Mouse (Mus musculus) intestine, embryonic 14.5 days (tissue): ENCODE measurements at regions not wholly inside any gene's neighbourhood (a gene's known extent, or its start where the extent isn't known, plus 50 kb on each side); places are given as distances from the start of the nearest gene placed in this dataset.

ENCODE experiments used
- ATAC-seq: fragments of 200-750 bp; cut with Nextera tagmentation; replicated peaks from 2 replicates; pipeline ENCODE4 v1.8.0; 2017; ENCODE audit warnings: low read depth, moderate number of reproducible peaks, moderate TSS enrichment, moderate library complexity; ENCODE audit not compliant: low FRiP score, low TSS enrichment
- DNase-seq: peaks from one replicate; pipeline ENCODE4 v3.0.0-alpha.2; 2018; ENCODE audit warnings: low spot score
- H3K27ac ChIP-seq: fragments of 300-500 bp; sonication (generic); 2 replicates; pipeline ENCODE4 v1.5.1; 2014; ENCODE audit warnings: low read depth, mild to moderate bottlenecking, control low read depth
- H3K27me3 ChIP-seq: fragments of 300-500 bp; sonication (generic); replicated peaks from 2 replicates; pipeline ENCODE4 v1.6.1; 2014; ENCODE audit warnings: low read length, control low read depth; ENCODE audit not compliant: control insufficient read depth, insufficient read depth
- H3K36me3 ChIP-seq: fragments of 300-500 bp; sonication (generic); 2 replicates; pipeline ENCODE4 v1.6.1; 2014; ENCODE audit warnings: low read length, control low read depth; ENCODE audit not compliant: control insufficient read depth, insufficient read depth
- H3K4me1 ChIP-seq: fragments of 300-500 bp; sonication (generic); replicated peaks from 2 replicates; pipeline ENCODE4 v1.6.1; 2014; ENCODE audit warnings: low read length, control low read depth, mixed read lengths; ENCODE audit not compliant: control insufficient read depth, insufficient read depth
- H3K4me2 ChIP-seq: fragments of 300-500 bp; sonication (generic); 2 replicates; pipeline ENCODE4 v1.6.1; 2014; ENCODE audit warnings: low read length
- H3K4me3 ChIP-seq: fragments of 300-500 bp; sonication (generic); 2 replicates; pipeline ENCODE4 v1.5.1; 2014; ENCODE audit warnings: low read depth, low read length, control low read depth, mixed read lengths
- H3K9ac ChIP-seq: fragments of 300-500 bp; sonication (generic); 2 replicates; pipeline ENCODE4 v1.6.1; 2014; ENCODE audit warnings: mild to moderate bottlenecking, low read length
- H3K9me3 ChIP-seq: fragments of 300-500 bp; sonication (generic); 2 replicates; pipeline ENCODE4 v1.6.1; 2016; ENCODE audit warnings: low read length, control low read depth; ENCODE audit not compliant: control insufficient read depth
- WGBS: fragments of 180-500 bp; shearing (Covaris S2); extraction: QIAGEN DNeasy Blood & Tissue Kit; methylation state at CpG from one replicate; pipeline ENCODE4 v1.1.7; 2014; 5-methylcytosine and 5-hydroxymethylcytosine counted together

GRCm38 (mm10) chr4:119033006-119033405 is 71.6 kb downstream of the Lao1 start:
- Histone ChIP-seq H3K27ac (no peak overlapping the region), H3K9ac (no peak overlapping the region), H3K36me3 (no peaks in the 10 kb centered on the region), H3K9me3 (no peaks in the 10 kb centered on the region), H3K4me3 (no peak overlapping the region), H3K27me3 (no peaks in the 10 kb centered on the region), H3K4me1 (no peaks in the 10 kb centered on the region), H3K4me2 (no peak overlapping the region)
- WGBS: 69% methylated on average over 4 of the region's 4 CpGs
- ATAC-seq (no peak), DNase-seq (no peak)

- no peaks in the 10 kb centered on the region for H3K36me3 ChIP-seq
- no peak overlapping the region for H3K4me3 ChIP-seq
- H3K27me3 ChIP-seq: no peaks in the 10 kb centered on the region
- no peak for ATAC-seq
- H3K4me1 ChIP-seq: no peaks in the 10 kb centered on the region
- 80% methylated on average over 5 of the region's 5 CpGs for WGBS
- no peak overlapping the region for H3K27ac ChIP-seq
- no peak for DNase-seq
- H3K4me2 ChIP-seq: no peak overlapping the region
- H3K9me3 ChIP-seq: no peaks in the 10 kb centered on the region
- no peak overlapping the region for H3K9ac ChIP-seq
These were observed 71.9 kb upstream of the Slc2a1 start for GRCm38 (mm10) chr4:119036582-119036981.

- 90% methylated on average over 6 of the region's 6 CpGs for WGBS
- H3K4me3 ChIP-seq: no peak overlapping the region
- ATAC-seq: peak; percentile 60; the same call in 1 of the 2 replicates
These were observed 68.5 kb upstream of the Slc2a1 start for GRCm38 (mm10) chr4:119040041-119040440.

GRCm38 (mm10) chr4:119041616-119042015 is 66.9 kb upstream of the Slc2a1 start:
- Histone ChIP-seq H3K9ac (no peak overlapping the region), H3K4me1 (no peaks in the 10 kb centered on the region), H3K4me3 (no peak overlapping the region), H3K27me3 (no peaks in the 10 kb centered on the region), H3K9me3 (no peaks in the 10 kb centered on the region), H3K27ac (no peak overlapping the region), H3K36me3 (no peaks in the 10 kb centered on the region), H3K4me2 (no peak overlapping the region)
- ATAC-seq (no peak), DNase-seq (no peak)
- 72% methylated on average over 6 of the region's 6 CpGs for WGBS

More at GRCm38 (mm10) chr4:119040041-119040440, 68.5 kb upstream of the Slc2a1 start:
- DNase-seq: no peak
- Histone ChIP-seq H3K36me3 (no peaks in the 10 kb centered on the region), H3K27me3 (no peaks in the 10 kb centered on the region), H3K4me1 (no peaks in the 10 kb centered on the region), H3K4me2 (no peak overlapping the region), H3K9ac (no peak overlapping the region), H3K9me3 (no peaks in the 10 kb centered on the region), H3K27ac (no peak overlapping the region)

- H3K4me2 ChIP-seq: no peak overlapping the region
- no peaks in the 10 kb centered on the region for H3K9me3 ChIP-seq
- H3K27me3 ChIP-seq: no peaks in the 10 kb centered on the region
- H3K4me3 ChIP-seq: no peak overlapping the region
- no peak overlapping the region for H3K27ac ChIP-seq
- no peak for DNase-seq
- H3K36me3 ChIP-seq: no peaks in the 10 kb centered on the region
- no peak overlapping the region for H3K9ac ChIP-seq
- WGBS: 52% methylated on average over 19 of the region's 19 CpGs
- no peaks in the 10 kb centered on the region for H3K4me1 ChIP-seq
- ATAC-seq: no peak
These were observed 64.4 kb upstream of the Slc2a1 start for GRCm38 (mm10) chr4:119044005-119044677.

GRCm38 (mm10) chr4:119044836-119045235 is 63.7 kb upstream of the Slc2a1 start:
- no peaks in the 10 kb centered on the region for H3K36me3 ChIP-seq
- no peak overlapping the region for H3K9ac ChIP-seq
- H3K27ac ChIP-seq: no peak overlapping the region
- WGBS: 90% methylated on average over 13 of the region's 13 CpGs
- ATAC-seq (no peak), DNase-seq (no peak)
- no peak overlapping the region for H3K4me3 ChIP-seq
- no peak overlapping the region for H3K4me2 ChIP-seq
- H3K9me3 ChIP-seq: no peaks in the 10 kb centered on the region
- no peaks in the 10 kb centered on the region for H3K4me1 ChIP-seq
- H3K27me3 ChIP-seq: no peaks in the 10 kb centered on the region

GRCm38 (mm10) chr4:119050867-119051353 is 57.6 kb upstream of the Slc2a1 start:
- no peaks in the 10 kb centered on the region; the same call in 1 of the 2 replicates for H3K4me1 ChIP-seq
- H3K27me3 ChIP-seq: no peaks in the 10 kb centered on the region
- no peak for DNase-seq
- ATAC-seq: no peak
- no peaks in the 10 kb centered on the region for H3K9me3 ChIP-seq
- H3K36me3 ChIP-seq: no peaks in the 10 kb centered on the region
- no peak overlapping the region for H3K4me2 ChIP-seq
- WGBS: 40% methylated on average over 2 of the region's 2 CpGs
- no peak overlapping the region for H3K4me3 ChIP-seq
- no peak overlapping the region for H3K9ac ChIP-seq
- H3K27ac ChIP-seq: no peak overlapping the region

GRCm38 (mm10) chr4:119052537-119052936 is 56.0 kb upstream of the Slc2a1 start:
- WGBS: 80% methylated on average over 3 of the region's 3 CpGs
- Histone ChIP-seq H3K4me1 (no peaks in the 10 kb centered on the region; the same call in 1 of the 2 replicates), H3K4me3 (no peak overlapping the region), H3K9me3 (no peaks in the 10 kb centered on the region), H3K27ac (no peak overlapping the region), H3K36me3 (no peaks in the 10 kb centered on the region), H3K9ac (no peak overlapping the region), H3K27me3 (no peaks in the 10 kb centered on the region), H3K4me2 (no peak overlapping the region)
- DNase-seq: no peak
- no peak for ATAC-seq

- Histone ChIP-seq H3K4me1 (no peaks in the 10 kb centered on the region; the same call in 1 of the 2 replicates), H3K4me2 (no peak overlapping the region), H3K9me3 (no peaks in the 10 kb centered on the region), H3K4me3 (no peak overlapping the region), H3K9ac (no peak overlapping the region), H3K27me3 (no peaks in the 10 kb centered on the region), H3K27ac (no peak overlapping the region), H3K36me3 (no peaks in the 10 kb centered on the region)
- WGBS: 74% methylated on average over 4 of the region's 4 CpGs
- no peak for DNase-seq
- ATAC-seq: no peak
These were observed 55.3 kb upstream of the Slc2a1 start for GRCm38 (mm10) chr4:119053241-119053640.
